In the genomic region with DNA sequence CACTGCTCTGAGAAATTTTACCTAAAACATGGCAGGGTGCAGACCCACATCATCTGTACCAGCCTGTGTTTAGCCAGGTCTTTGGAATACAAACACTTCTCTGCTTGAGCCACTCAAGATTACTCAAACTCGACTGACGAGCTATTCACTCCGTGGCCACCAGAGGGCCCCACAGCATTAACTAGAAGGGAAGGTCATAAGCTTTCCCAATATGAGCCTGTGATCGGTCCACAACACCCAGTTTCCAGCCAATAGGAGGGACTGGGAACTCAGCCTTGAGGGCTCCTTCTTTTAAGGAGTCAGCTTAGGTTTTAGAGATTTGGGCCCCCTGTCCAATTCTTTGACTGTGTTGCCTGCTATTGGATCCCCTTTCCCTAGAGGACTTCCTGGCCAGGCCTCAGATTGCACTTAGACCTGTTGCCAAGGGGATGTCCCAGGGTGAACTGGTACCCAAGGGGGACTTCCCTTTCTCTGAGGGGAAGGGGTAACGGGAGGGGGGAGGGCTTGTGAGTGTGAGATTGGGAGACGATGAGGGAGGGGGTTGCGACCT, we compare ENCODE assay signal across 8 mouse cellular contexts. TPM values are rescaled to one million over a fixed set of nuclear protein-coding genes. Genes with fewer than 3 reads are reported as not detected.
DNase-seq lines count a peak whose midpoint lies in the region; ATAC-seq and TF ChIP-seq lines count a peak whose summit lies in the region.
"Had no signal": no experiment of that assay in that cellular context is flagged by ENCODE, and none has a peak within 500 bp of the region (broad histone marks: within the 10 kb centered on the region; RNA-seq: fewer than 3 reads in every experiment).

No protein-coding gene starts in this region.

- in situ Hi-C loops in Patski (cut with MboI; ENCODE audit: low pct_unique_long_range_greater_than_20kb), result loop anchor here (5.0 kb wide), 1 partner anchor 40 kb away; no protein-coding TSS in a partner anchor

- WGBS in intestine, embryonic 16.5 days, result 34% methylated on average over 7 of the region's 7 CpGs
- 33% methylated on average over 7 of the region's 7 CpGs for WGBS in midbrain, embryonic 12.5 days

- H3K27me3 ChIP-seq in Patski, result no peaks in the 10 kb centered on the region
- H3K27me3 ChIP-seq in intestine, embryonic 16.5 days (replicated peaks; ENCODE audit: control insufficient read depth, insufficient read depth, low read length), result no peaks in the 10 kb centered on the region
- no peaks in the 10 kb centered on the region for H3K27me3 ChIP-seq in midbrain, embryonic 12.5 days

- H3K9ac ChIP-seq in intestine, embryonic 16.5 days (ENCODE audit: low read depth, low read length), result no peak overlapping the region
- no peak overlapping the region for H3K9ac ChIP-seq in midbrain, embryonic 12.5 days (replicated peaks)

- H3K4me2 ChIP-seq in intestine, embryonic 16.5 days (ENCODE audit: low read depth, low read length), result no peak overlapping the region
- no peak overlapping the region for H3K4me2 ChIP-seq in midbrain, embryonic 12.5 days (replicated peaks)

- no peaks in the 10 kb centered on the region for H3K9me3 ChIP-seq in intestine, embryonic 16.5 days (ENCODE audit: control insufficient read depth, low read length)
- H3K9me3 ChIP-seq in midbrain, embryonic 12.5 days, result no peaks in the 10 kb centered on the region

- TF ChIP-seq CTCF in Patski (IDR thresholded peaks at IDR 0.05), result peak; percentile 98

- no peak for DNase-seq in Patski (ENCODE audit: low read depth, low spot score)
- peak; percentile 17 for DNase-seq in cerebellum, adult 9-11 months
- DNase-seq in frontal cortex, postnatal 25 days (ENCODE audit: low spot score in 2 of 2), result peak; percentile 83
- DNase-seq in left cerebral cortex, postnatal 25 days (ENCODE audit: low spot score in 2 of 2), result peak; percentile 72 to 84
- peak; percentile 75 for DNase-seq in skeletal muscle tissue, adult 2 months (ENCODE audit: low read depth, low spot score)

- no peaks in the 10 kb centered on the region for H3K4me1 ChIP-seq in intestine, embryonic 16.5 days (ENCODE audit: control insufficient read depth, insufficient read depth, low read length)
- H3K4me1 ChIP-seq in midbrain, embryonic 12.5 days, result no peaks in the 10 kb centered on the region

- POLR2A ChIA-PET in Patski (lab: Charles Lee), result interaction anchor here (0.5 to 1.4 kb wide), 4 partner anchors 8 to 57 kb away, joined by 3 to 4 read pairs (median 4); partner anchors contain the start of gene S100a10

- ATAC-seq in Patski, result peak; percentile 95
- ATAC-seq in intestine, embryonic 16.5 days, result peak; percentile 67
- ATAC-seq in midbrain, embryonic 12.5 days (ENCODE audit: low FRiP score, low read depth), result peak; percentile 47; the same call in 1 of the 2 replicates

- CTCF ChIA-PET in Patski (lab: Charles Lee), result interaction anchor here (0.7 to 25.5 kb wide), 15 partner anchors 9 to 186 kb away, joined by 3 to 811 read pairs (median 6); partner anchors contain the start of genes S100a10 and S100a11

- no peak overlapping the region for H3K4me3 ChIP-seq in intestine, embryonic 16.5 days (ENCODE audit: low read length)
- no peak overlapping the region for H3K4me3 ChIP-seq in midbrain, embryonic 12.5 days

- no peaks in the 10 kb centered on the region for H3K36me3 ChIP-seq in intestine, embryonic 16.5 days (ENCODE audit: control insufficient read depth, insufficient read depth, low read length)
- no peaks in the 10 kb centered on the region for H3K36me3 ChIP-seq in midbrain, embryonic 12.5 days

- intact Hi-C loops in left cerebral cortex, postnatal 25 days (cut with DNase I), result loop anchor here (1.0 kb wide), 1 partner anchor 60 kb away; no protein-coding TSS in a partner anchor

- H3K27ac ChIP-seq in intestine, embryonic 16.5 days (ENCODE audit: low read length), result no peak overlapping the region
- no peak overlapping the region for H3K27ac ChIP-seq in midbrain, embryonic 12.5 days (replicated peaks)
- H3K27ac ChIP-seq: macrophage had no signal

RNA-seq across cellular contexts. Expression of gene S100a10, which starts 7.7 kb away (rescaled TPM):
- 981 TPM for polyA plus RNA-seq in Patski (2021)
- 722 and 728 TPM in 2 replicates for polyA plus RNA-seq in intestine, embryonic 16.5 days (2015; fragmentation: Nextera tagmentation; extraction: Ambion mirVana)
- total RNA-seq in left cerebral cortex, postnatal 25 days (2021), result 10 to 100 TPM; 35.9 to 41.5 TPM
- polyA plus RNA-seq in midbrain, embryonic 12.5 days (2016; fragmentation: Nextera tagmentation; extraction: Ambion mirVana), result 156 and 197 TPM in 2 replicates

RNA-seq across cellular contexts. Expression of gene S100a11, which starts 26.9 kb away (rescaled TPM):
- 3,178 TPM for polyA plus RNA-seq in Patski (2021)
- polyA plus RNA-seq in intestine, embryonic 16.5 days (2015; fragmentation: Nextera tagmentation; extraction: Ambion mirVana), result 711 and 730 TPM in 2 replicates
- 10 to 100 TPM in 1 of 2 experiments, 1 to 10 TPM in 1; 8.3 to 11.3 TPM for total RNA-seq in left cerebral cortex, postnatal 25 days (2021)
- polyA plus RNA-seq in midbrain, embryonic 12.5 days (2016; fragmentation: Nextera tagmentation; extraction: Ambion mirVana), result 340 and 424 TPM in 2 replicates
